ENCODE assay signal across 20 mouse cellular contexts in the genomic region with DNA sequence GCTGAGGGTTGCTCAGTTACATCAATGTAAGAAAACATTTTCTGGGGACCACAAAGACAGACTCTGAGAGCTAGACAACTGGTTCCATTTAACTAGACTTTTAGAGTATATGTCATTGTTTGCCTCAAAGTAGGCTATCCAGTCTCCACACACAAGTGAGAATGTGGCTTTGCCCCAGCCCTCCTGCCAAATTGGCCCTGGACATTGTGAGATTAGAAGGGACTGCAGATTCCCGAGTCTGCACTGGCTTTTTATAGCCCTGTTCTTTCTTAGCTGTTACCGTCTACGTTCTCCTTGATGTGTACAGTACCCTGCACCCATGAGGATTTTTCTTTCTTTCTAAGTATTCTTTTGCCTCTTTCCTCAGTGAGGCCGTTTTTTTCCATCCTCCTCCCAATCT. TPM values are rescaled to one million over a fixed set of nuclear protein-coding genes. Genes with fewer than 3 reads are reported as not detected.
DNase-seq lines count a peak whose midpoint lies in the region; ATAC-seq and TF ChIP-seq lines count a peak whose summit lies in the region.
"Had no signal": no experiment of that assay in that cellular context is flagged by ENCODE, and none has a peak within 500 bp of the region (broad histone marks: within the 10 kb centered on the region; RNA-seq: fewer than 3 reads in every experiment).

No protein-coding gene starts in this region.

- H3K27me3 ChIP-seq in heart, embryonic 11.5 days (ENCODE audit: control insufficient read depth, insufficient read depth, low read length): 0 out of 2 replicates have a peak, but pooled peaks cover 2% of the 10 kb centered on the region
- H3K27me3 ChIP-seq in heart, embryonic 13.5 days (replicated peaks): no peaks in the 10 kb centered on the region
- no peaks in the 10 kb centered on the region for H3K27me3 ChIP-seq in heart, postnatal 0 days (ENCODE audit: control insufficient read depth, insufficient read depth, low read length)
- H3K27me3 ChIP-seq: CH12.LX had no signal

- no peak overlapping the region for H3K4me3 ChIP-seq in heart, embryonic 11.5 days (ENCODE audit: low read depth, low read length)
- H3K4me3 ChIP-seq in heart, embryonic 13.5 days: no peak overlapping the region
- H3K4me3 ChIP-seq in heart, postnatal 0 days (ENCODE audit: low read depth, low read length): no peak overlapping the region
- H3K4me3 ChIP-seq: forebrain, embryonic 13.5 days; hindbrain, embryonic 15.5 days had no signal

- no peak overlapping the region for H3K4me2 ChIP-seq in heart, embryonic 11.5 days
- H3K4me2 ChIP-seq in heart, embryonic 13.5 days: 0 out of 2 replicates have a peak overlapping the region, but pooled peaks have one; percentile 2
- 0 out of 2 replicates have a peak overlapping the region, but pooled peaks have one; percentile 8 for H3K4me2 ChIP-seq in heart, postnatal 0 days (ENCODE audit: low read depth, low read length)
- H3K4me2 ChIP-seq: forebrain, embryonic 13.5 days; hindbrain, embryonic 15.5 days had no signal

- DNase-seq in heart, adult 8-10 months (ENCODE audit: low spot score): peak; percentile 24
- peak; percentile 57 for DNase-seq in heart, postnatal 0 days (ENCODE audit: low spot score)
- DNase-seq in heart, postnatal 4 days: peak; percentile 53
- DNase-seq: adrenal gland, adult 2 months; adrenal gland, postnatal 25 days; cerebellum, adult 18-20 months; cerebellum, adult 9-11 months; cerebellum, postnatal 36 days; gastrocnemius, postnatal 10 days; kidney, adult 11 months; kidney, adult 9 months had no signal

- H3K9me3 ChIP-seq in heart, embryonic 11.5 days (replicated peaks; ENCODE audit: control insufficient read depth, low read length): no peaks in the 10 kb centered on the region
- no peaks in the 10 kb centered on the region for H3K9me3 ChIP-seq in heart, embryonic 13.5 days
- H3K9me3 ChIP-seq in heart, postnatal 0 days (replicated peaks; ENCODE audit: control insufficient read depth, low read length): no peaks in the 10 kb centered on the region
- H3K9me3 ChIP-seq: forebrain, embryonic 13.5 days; hindbrain, embryonic 15.5 days had no signal

- TF ChIP-seq CTCF in heart, postnatal 0 days (IDR thresholded peaks at IDR 0.05; ENCODE audit: low read depth): no peak

- H3K36me3 ChIP-seq in heart, embryonic 11.5 days (ENCODE audit: control insufficient read depth, insufficient read depth, low read length): no peaks in the 10 kb centered on the region
- no peaks in the 10 kb centered on the region for H3K36me3 ChIP-seq in heart, embryonic 13.5 days
- no peaks in the 10 kb centered on the region for H3K36me3 ChIP-seq in heart, postnatal 0 days (replicated peaks; ENCODE audit: control insufficient read depth, insufficient read depth, low read length)
- H3K36me3 ChIP-seq: hindbrain, embryonic 15.5 days had no signal

- H3K27ac ChIP-seq in heart, embryonic 11.5 days (ENCODE audit: low read depth, low read length): no peak overlapping the region
- H3K27ac ChIP-seq in heart, embryonic 13.5 days (replicated peaks): peak overlapping the region; percentile 53
- H3K27ac ChIP-seq in heart, postnatal 0 days (ENCODE audit: low read depth): peak overlapping the region; percentile 84
- H3K27ac ChIP-seq: forebrain, embryonic 13.5 days; hindbrain, embryonic 15.5 days; kidney, postnatal 0 days had no signal

- TF ChIP-seq EP300 in heart, postnatal 0 days (IDR thresholded peaks at IDR 0.05; ENCODE audit: low read depth): no peak

- no peak for ATAC-seq in heart, embryonic 11.5 days (replicated peaks; ENCODE audit: insufficient number of reproducible peaks, low FRiP score, low TSS enrichment)
- ATAC-seq in heart, embryonic 13.5 days (ENCODE audit: extremely low read depth, insufficient number of reproducible peaks, low FRiP score, low TSS enrichment): peak; percentile 11; the same call in 1 of the 2 replicates
- ATAC-seq in heart, postnatal 0 days (ENCODE audit: insufficient read depth, low read depth): peak; percentile 63
- ATAC-seq in inflammation-experienced regulatory T-cells, adult 6 months: no peak
- no peak for ATAC-seq in frontal cortex, adult (ENCODE audit: low TSS enrichment)
- ATAC-seq: forebrain, embryonic 13.5 days had no signal

- WGBS in heart, embryonic 11.5 days (ENCODE audit: insufficient replicate concordance): 23% methylated on average over 4 of the region's 4 CpGs
- WGBS in heart, embryonic 13.5 days: 23% methylated on average over 4 of the region's 4 CpGs
- 26% methylated on average over 4 of the region's 4 CpGs for WGBS in heart, postnatal 0 days

- H3K9ac ChIP-seq in heart, embryonic 11.5 days (ENCODE audit: low read depth, low read length): no peak overlapping the region
- no peak overlapping the region for H3K9ac ChIP-seq in heart, embryonic 13.5 days
- peak overlapping the region; percentile 1; the same call in 1 of the 2 replicates for H3K9ac ChIP-seq in heart, postnatal 0 days (replicated peaks; ENCODE audit: low read depth, low read length)
- H3K9ac ChIP-seq: forebrain, embryonic 13.5 days; hindbrain, embryonic 15.5 days had no signal

- H3K4me1 ChIP-seq in heart, embryonic 11.5 days (ENCODE audit: control insufficient read depth, insufficient read depth, low read length): peaks cover 26% of the 10 kb centered on the region
- H3K4me1 ChIP-seq in heart, embryonic 13.5 days: peaks cover 67% of the 10 kb centered on the region
- H3K4me1 ChIP-seq in heart, postnatal 0 days (ENCODE audit: control insufficient read depth, insufficient read depth): peaks cover 46% of the 10 kb centered on the region

RNA-seq across cellular contexts. Expression of gene Ube2u, which starts 46.1 kb away (rescaled TPM):
- total RNA-seq in heart, adult 8-10 months (2022): not detected
- 0.36 and 0.42 TPM in 2 replicates for polyA plus RNA-seq in heart, embryonic 11.5 days (2014; fragmentation: Nextera tagmentation; extraction: Ambion mirVana)
- polyA plus RNA-seq in heart, embryonic 13.5 days (2015; fragmentation: Nextera tagmentation; extraction: Ambion mirVana): 0.20 and 0.33 TPM in 2 replicates
- total RNA-seq in heart, postnatal 0 days (2014; rRNA removed; ENCODE audit: low replicate concordance): not detected in 2 replicates
- 0.18 and 0.22 TPM in 2 replicates for polyA plus RNA-seq in heart, postnatal 0 days (2015; fragmentation: Nextera tagmentation; extraction: Ambion mirVana)
- total RNA-seq in heart, postnatal 4 days (2021): under 1 TPM; 0.31 to 0.36 TPM
- not detected for polyA plus RNA-seq in inflammation-experienced regulatory T-cells, adult 6 months (2017; shearing (Covaris generic))
- total RNA-seq: adrenal gland, postnatal 25 days; CH12.LX; gastrocnemius, postnatal 10 days; gastrocnemius, postnatal 4 days had no signal
- polyA plus RNA-seq: adrenal gland, adult 2 months had no signal

Comparison
In these comparisons a context has a peak if more than half of its experiments do, and no peak if none do; other contexts are left out.
1. ATAC-seq: peak in heart, embryonic 13.5 days (single experiment) and heart, postnatal 0 days (single experiment); none in heart, embryonic 11.5 days (single experiment), inflammation-experienced regulatory T-cells, adult 6 months (single experiment) and frontal cortex, adult (single experiment).
2. Peak in every context shown above with its lines, with median percentiles within 50 percentile points of each other: DNase-seq.